Comparison of ENCODE assay signal across 21 mouse cellular contexts in the genomic region with DNA sequence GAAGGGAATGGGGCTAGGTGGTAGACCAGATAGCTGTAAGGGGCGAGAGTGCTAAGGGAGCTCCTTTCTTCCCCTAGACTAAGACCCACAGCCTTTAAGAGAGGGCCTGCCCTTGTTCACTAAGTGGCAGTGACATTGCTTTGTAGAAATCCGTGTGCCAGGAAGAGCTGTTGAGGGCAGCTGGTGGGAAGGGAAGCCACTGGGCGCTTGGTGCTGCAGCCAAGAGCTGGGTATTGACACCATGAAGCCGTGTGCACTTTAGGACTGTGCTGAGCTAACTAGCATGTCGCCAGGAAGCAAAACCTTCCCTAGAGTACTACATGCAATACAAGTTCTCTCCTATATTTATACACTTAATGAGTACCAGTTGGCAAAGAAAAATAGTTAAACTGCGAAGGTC. TPM values are rescaled to one million over a fixed set of nuclear protein-coding genes. Genes with fewer than 3 reads are reported as not detected.
DNase-seq lines count a peak whose midpoint lies in the region; TF ChIP-seq lines count a peak whose summit lies in the region.
"Had no signal": no experiment of that assay in that cellular context is flagged by ENCODE, and none has a peak within 500 bp of the region (broad histone marks: within the 10 kb centered on the region; RNA-seq: fewer than 3 reads in every experiment).

No protein-coding gene starts in this region.

- H3K4me3 ChIP-seq in gastrocnemius, adult 2 months: no peak overlapping the region
- H3K4me3 ChIP-seq: erythroblast, embryonic 14.5 days; hindbrain, embryonic 12.5 days; limb, embryonic 13.5 days; lung, embryonic 15.5 days; midbrain, embryonic 10.5 days; myocyte; neural tube, embryonic 13.5 days had no signal

- intact Hi-C loops in gastrocnemius, adult 2 months (cut with DNase I): no loop called here

- H3K27ac ChIP-seq in gastrocnemius, adult 2 months: peak overlapping the region; percentile 62
- H3K27ac ChIP-seq: hindbrain, embryonic 12.5 days; kidney, postnatal 0 days; limb, embryonic 13.5 days; lung, embryonic 15.5 days; midbrain, embryonic 10.5 days; neural tube, embryonic 13.5 days had no signal

- DNase-seq in gastrocnemius, adult 2 months: peak; percentile 51
- DNase-seq in gastrocnemius, postnatal 25 days: no peak
- peak; percentile 50 to 67 for DNase-seq in cerebellum, adult 18-20 months
- peak; percentile 53 to 54 for DNase-seq in cerebellum, postnatal 10 days
- no peak for DNase-seq in natural killer cell, adult 2 months (ENCODE audit: low spot score in 2 of 2)
- no peak for DNase-seq in adipocyte (ENCODE audit: low spot score)
- no peak for DNase-seq in adrenal gland, postnatal 10 days
- DNase-seq: heart, postnatal 36 days; kidney, adult 8-10 months; kidney, postnatal 4 days; right cerebral cortex, postnatal 4 days; thymus, adult 2 months; thymus, postnatal 4 days had no signal

- no peak for TF ChIP-seq CTCF in gastrocnemius, adult 2 months (IDR thresholded peaks at IDR 0.05)

RNA-seq across cellular contexts. Expression of a gene that starts 6.1 kb away (rescaled TPM):
- 10 to 100 TPM in 1 of 2 experiments, 1 to 10 TPM in 1; 9.6 to 10.8 TPM for total RNA-seq in gastrocnemius, adult 2 months (2021)
- 10 to 100 TPM in 1 of 2 experiments, 1 to 10 TPM in 1; 8.4 to 11.3 TPM for total RNA-seq in gastrocnemius, postnatal 25 days (2021)
- total RNA-seq in adrenal gland, postnatal 10 days (2021): 10 to 100 TPM; 18.9 to 31.3 TPM

Comparison
In these comparisons a context has a peak if more than half of its experiments do, and no peak if none do; other contexts are left out.
1. DNase-seq: peak in gastrocnemius, adult 2 months (single experiment), cerebellum, adult 18-20 months (2 of 2) and cerebellum, postnatal 10 days (2 of 2); none in gastrocnemius, postnatal 25 days (single experiment), natural killer cell, adult 2 months (0 of 2), adipocyte (single experiment) and adrenal gland, postnatal 10 days (single experiment).